ENCODE assay signal across 8 mouse cellular contexts in genomic region chr7:27128162-27128561, GRCm38 (mm10). TPM values are rescaled to one million over a fixed set of nuclear protein-coding genes. Genes with fewer than 3 reads are reported as not detected.
DNase-seq lines count a peak whose midpoint lies in the region; ATAC-seq and TF ChIP-seq lines count a peak whose summit lies in the region.
"Had no signal": no experiment of that assay in that cellular context is flagged by ENCODE, and none has a peak within 500 bp of the region (broad histone marks: within the 10 kb centered on the region; RNA-seq: fewer than 3 reads in every experiment).

No protein-coding gene starts in this region.

- no peaks in the 10 kb centered on the region for H3K27me3 ChIP-seq in liver, adult 2 months (ENCODE audit: control insufficient read depth, insufficient read depth, low read length)
- no peaks in the 10 kb centered on the region for H3K27me3 ChIP-seq in liver, embryonic 12.5 days (replicated peaks)
- H3K27me3 ChIP-seq: neural tube, embryonic 12.5 days had no signal

- peak; percentile 66 for TF ChIP-seq CTCF in liver, adult 2 months (IDR thresholded peaks at IDR 0.05; ENCODE audit: low read depth, low read length)
- peak; percentile 73; the same call in 1 of the 2 replicates for TF ChIP-seq CTCF in embryonic fibroblast, embryonic 13.5 days (IDR thresholded peaks at IDR 0.05; ENCODE audit: borderline replicate concordance, insufficient read depth, low read length)

- ATAC-seq in liver, embryonic 12.5 days, result no peak

- H3K27ac ChIP-seq in liver, adult 2 months (replicated peaks; ENCODE audit: insufficient read depth, low read depth, low read length), result peak overlapping the region; percentile 41; the same call in 1 of the 2 replicates
- H3K27ac ChIP-seq in liver, embryonic 12.5 days, result no peak overlapping the region
- no peak overlapping the region for H3K27ac ChIP-seq in embryonic fibroblast, embryonic 13.5 days (ENCODE audit: insufficient read depth, low read length)
- H3K27ac ChIP-seq: neural tube, embryonic 12.5 days had no signal

- 0 out of 2 replicates have a peak, but pooled peaks cover 2% of the 10 kb centered on the region for H3K9me3 ChIP-seq in liver, embryonic 12.5 days (replicated peaks)
- H3K9me3 ChIP-seq: neural tube, embryonic 12.5 days had no signal

- H3K4me3 ChIP-seq in liver, adult 2 months (ENCODE audit: insufficient read depth, low read depth, low read length), result no peak overlapping the region
- H3K4me3 ChIP-seq in liver, embryonic 12.5 days, result no peak overlapping the region
- no peak overlapping the region for H3K4me3 ChIP-seq in embryonic fibroblast, embryonic 13.5 days (ENCODE audit: insufficient read depth, low read length)
- H3K4me3 ChIP-seq: neural tube, embryonic 12.5 days had no signal

- H3K9ac ChIP-seq in liver, adult 2 months (ENCODE audit: low read depth, low read length), result no peak overlapping the region
- no peak overlapping the region for H3K9ac ChIP-seq in liver, embryonic 12.5 days
- H3K9ac ChIP-seq: neural tube, embryonic 12.5 days had no signal

- H3K79me2 ChIP-seq in liver, adult 2 months (ENCODE audit: control insufficient read depth, insufficient read depth, low read length), result no peaks in the 10 kb centered on the region

- H3K4me2 ChIP-seq in liver, embryonic 12.5 days, result no peak overlapping the region
- H3K4me2 ChIP-seq: neural tube, embryonic 12.5 days had no signal

- peaks cover 36% of the 10 kb centered on the region for H3K36me3 ChIP-seq in liver, adult 2 months (ENCODE audit: control insufficient read depth, insufficient read depth, low read length)
- no peaks in the 10 kb centered on the region for H3K36me3 ChIP-seq in liver, embryonic 12.5 days
- H3K36me3 ChIP-seq: neural tube, embryonic 12.5 days had no signal

- DNase-seq in liver, adult 2 months (ENCODE audit: extremely low read depth, low read depth, low spot score), result peak; percentile 65
- peak; percentile 66 for DNase-seq in ZHBTc4 (ENCODE audit: low read depth, low spot score)
- DNase-seq in kidney, postnatal 14 days, result peak; percentile 56
- peak; percentile 69 for DNase-seq in lung, postnatal 36 days
- DNase-seq in thymus, postnatal 14 days, result peak; percentile 20

- 43% methylated on average over 3 of the region's 3 CpGs for WGBS in liver, adult 2 months
- 36% methylated on average over 3 of the region's 3 CpGs for WGBS in liver, embryonic 12.5 days (ENCODE audit: insufficient replicate concordance)

- H3K4me1 ChIP-seq in liver, adult 2 months (ENCODE audit: control insufficient read depth, insufficient read depth, low read length), result peaks cover 22% of the 10 kb centered on the region
- 0 out of 2 replicates have a peak, but pooled peaks cover 4% of the 10 kb centered on the region for H3K4me1 ChIP-seq in liver, embryonic 12.5 days
- H3K4me1 ChIP-seq in embryonic fibroblast, embryonic 13.5 days (ENCODE audit: control insufficient read depth, insufficient read depth, low read length), result no peaks in the 10 kb centered on the region
- H3K4me1 ChIP-seq: neural tube, embryonic 12.5 days had no signal

- no peak for TF ChIP-seq POLR2A in liver, adult 2 months (IDR thresholded peaks at IDR 0.05; ENCODE audit: extremely low read depth, insufficient read depth, low read length)
- TF ChIP-seq POLR2A in embryonic fibroblast, embryonic 13.5 days (IDR thresholded peaks at IDR 0.05; ENCODE audit: low read depth, low read length), result no peak

RNA-seq across cellular contexts. Expression of gene Cyp2f2, which starts 8.5 kb away (rescaled TPM):
- total RNA-seq in liver, adult 2 months (2014; rRNA removed), result 643 and 658 TPM in 2 replicates
- 1,932 and 2,426 TPM in 2 replicates for polyA plus RNA-seq in liver, adult 2 months (2012; rRNA removed)
- not detected in 2 replicates for polyA plus RNA-seq in liver, embryonic 12.5 days (2016; fragmentation: Nextera tagmentation; extraction: Ambion mirVana)
- polyA plus RNA-seq in embryonic fibroblast, embryonic 13.5 days (2011; ENCODE audit: insufficient read length, low read depth, missing spikeins), result 0.30 TPM in 1 of 2 replicates, not detected in the other
- polyA plus RNA-seq: neural tube, embryonic 12.5 days had no signal

RNA-seq across cellular contexts. Expression of gene Cyp2t4, which starts 25.4 kb away (rescaled TPM):
- total RNA-seq in liver, adult 2 months (2014; rRNA removed), result not detected in 2 replicates
- not detected in 2 replicates for polyA plus RNA-seq in liver, adult 2 months (2012; rRNA removed)
- polyA plus RNA-seq in liver, embryonic 12.5 days (2016; fragmentation: Nextera tagmentation; extraction: Ambion mirVana), result not detected in 2 replicates
- polyA plus RNA-seq in embryonic fibroblast, embryonic 13.5 days (2011; ENCODE audit: insufficient read length, low read depth, missing spikeins), result not detected in 2 replicates

RNA-seq across cellular contexts. Expression of gene Egln2, which starts 38.4 kb away (rescaled TPM):
- total RNA-seq in liver, adult 2 months (2014; rRNA removed), result 35.4 and 46.6 TPM in 2 replicates
- polyA plus RNA-seq in liver, adult 2 months (2012; rRNA removed), result 98.2 and 99.3 TPM in 2 replicates
- 39.9 and 41.9 TPM in 2 replicates for polyA plus RNA-seq in liver, embryonic 12.5 days (2016; fragmentation: Nextera tagmentation; extraction: Ambion mirVana)
- 26.8 and 30.5 TPM in 2 replicates for polyA plus RNA-seq in embryonic fibroblast, embryonic 13.5 days (2011; ENCODE audit: insufficient read length, low read depth, missing spikeins)

RNA-seq across cellular contexts. Expression of gene Rab4b, which starts 50.5 kb away (rescaled TPM):
- total RNA-seq in liver, adult 2 months (2014; rRNA removed), result 8.7 and 10.1 TPM in 2 replicates
- polyA plus RNA-seq in liver, adult 2 months (2012; rRNA removed), result 27.5 and 28.3 TPM in 2 replicates
- 32.4 TPM in 2 replicates for polyA plus RNA-seq in liver, embryonic 12.5 days (2016; fragmentation: Nextera tagmentation; extraction: Ambion mirVana)
- 39.9 and 50.0 TPM in 2 replicates for polyA plus RNA-seq in embryonic fibroblast, embryonic 13.5 days (2011; ENCODE audit: insufficient read length, low read depth, missing spikeins)

RNA-seq across cellular contexts. Expression of gene Gm21983, which starts 52.7 kb away (rescaled TPM):
- 0.09 and 0.20 TPM in 2 replicates for total RNA-seq in liver, adult 2 months (2014; rRNA removed)
- 0.39 TPM in 1 of 2 replicates, not detected in the other for polyA plus RNA-seq in liver, adult 2 months (2012; rRNA removed)
- polyA plus RNA-seq in liver, embryonic 12.5 days (2016; fragmentation: Nextera tagmentation; extraction: Ambion mirVana), result 0.24 TPM in 1 of 2 replicates, not detected in the other
- polyA plus RNA-seq in embryonic fibroblast, embryonic 13.5 days (2011; ENCODE audit: insufficient read length, low read depth, missing spikeins), result not detected in 2 replicates

Comparison
In these comparisons a context has a peak if more than half of its experiments do, and no peak if none do; other contexts are left out.
1. RNA of gene Cyp2f2, which starts 8.5 kb away (polyA plus RNA-seq): 1,932 to 2,426 TPM in liver, adult 2 months; 0.30 TPM in embryonic fibroblast, embryonic 13.5 days and not detected in liver, embryonic 12.5 days; every median in the first group is over 1,000 times any median in the second.
2. Peak in every context shown above with its lines, with median percentiles within 50 percentile points of each other: DNase-seq.